Mouse (Mus musculus) embryonic facial prominence, embryonic 14.5 days (tissue): ENCODE data around the gene Sf3a1. TPM values are rescaled to one million over a fixed set of nuclear protein-coding genes. Genes with fewer than 3 reads are reported as not detected.

Experiments
- ATAC-seq: fragments of 200-750 bp; cut with Nextera tagmentation; 2 replicates; pipeline ENCODE4 v1.8.0; 2017; ENCODE audit warnings: low read depth, moderate number of reproducible peaks, moderate TSS enrichment
- DNase-seq: peaks from one replicate; pipeline ENCODE4 v3.0.0-alpha.2; 2015; ENCODE audit warnings: low spot score
- H3K27ac ChIP-seq: fragments of 300-500 bp; sonication (generic); replicated peaks from 2 replicates; pipeline ENCODE4 v1.5.1; 2014; ENCODE audit warnings: low read depth, mild to moderate bottlenecking, low read length, moderate library complexity
- H3K27me3 ChIP-seq: fragments of 300-500 bp; sonication (generic); replicated peaks from 2 replicates; pipeline ENCODE4 v1.6.1; 2014; ENCODE audit warnings: low read length; ENCODE audit not compliant: control insufficient read depth, insufficient read depth
- H3K36me3 ChIP-seq: fragments of 300-500 bp; sonication (generic); 2 replicates; pipeline ENCODE4 v1.6.1; 2014; ENCODE audit warnings: low read length, mixed read lengths; ENCODE audit not compliant: control insufficient read depth, insufficient read depth
- H3K4me1 ChIP-seq: fragments of 300-500 bp; sonication (generic); 2 replicates; pipeline ENCODE4 v1.6.1; 2014; ENCODE audit warnings: antibody characterized with exemption, low read length; ENCODE audit not compliant: control insufficient read depth, insufficient read depth
- H3K4me2 ChIP-seq: fragments of 300-500 bp; sonication (generic); 2 replicates; pipeline ENCODE4 v1.6.1; 2014; ENCODE audit warnings: low read depth, mild to moderate bottlenecking, low read length, moderate library complexity, mixed read lengths
- H3K4me3 ChIP-seq: fragments of 300-500 bp; sonication (generic); 2 replicates; pipeline ENCODE4 v1.5.1; 2014; ENCODE audit warnings: low read depth, mild to moderate bottlenecking, low read length
- H3K9ac ChIP-seq: fragments of 300-500 bp; sonication (generic); 2 replicates; pipeline ENCODE4 v1.6.1; 2014; ENCODE audit warnings: low read depth, mild to moderate bottlenecking, low read length, moderate library complexity, mixed read lengths
- H3K9me3 ChIP-seq: fragments of 300-500 bp; sonication (generic); 2 replicates; pipeline ENCODE4 v1.6.1; 2016; ENCODE audit warnings: low read length; ENCODE audit not compliant: control insufficient read depth
- WGBS: fragments of 180-500 bp; shearing (Covaris S2); extraction: QIAGEN DNeasy Blood & Tissue Kit; methylation state at CpG from one replicate; pipeline ENCODE4 v1.1.7; 2014; 5-methylcytosine and 5-hydroxymethylcytosine counted together
- polyA plus RNA-seq: library from polyadenylated mRNA; unstranded; fragments of >200 nt; fragmentation: Nextera tagmentation; extraction: Ambion mirVana; gene quantifications from 2 replicates; pipeline ENCODE4 v1.2.1, GENCODE M21; 2014

Gene Sf3a1
- polyA plus RNA-seq, 1 experiment from 2014 or later: 51.4 TPM

DNA sequence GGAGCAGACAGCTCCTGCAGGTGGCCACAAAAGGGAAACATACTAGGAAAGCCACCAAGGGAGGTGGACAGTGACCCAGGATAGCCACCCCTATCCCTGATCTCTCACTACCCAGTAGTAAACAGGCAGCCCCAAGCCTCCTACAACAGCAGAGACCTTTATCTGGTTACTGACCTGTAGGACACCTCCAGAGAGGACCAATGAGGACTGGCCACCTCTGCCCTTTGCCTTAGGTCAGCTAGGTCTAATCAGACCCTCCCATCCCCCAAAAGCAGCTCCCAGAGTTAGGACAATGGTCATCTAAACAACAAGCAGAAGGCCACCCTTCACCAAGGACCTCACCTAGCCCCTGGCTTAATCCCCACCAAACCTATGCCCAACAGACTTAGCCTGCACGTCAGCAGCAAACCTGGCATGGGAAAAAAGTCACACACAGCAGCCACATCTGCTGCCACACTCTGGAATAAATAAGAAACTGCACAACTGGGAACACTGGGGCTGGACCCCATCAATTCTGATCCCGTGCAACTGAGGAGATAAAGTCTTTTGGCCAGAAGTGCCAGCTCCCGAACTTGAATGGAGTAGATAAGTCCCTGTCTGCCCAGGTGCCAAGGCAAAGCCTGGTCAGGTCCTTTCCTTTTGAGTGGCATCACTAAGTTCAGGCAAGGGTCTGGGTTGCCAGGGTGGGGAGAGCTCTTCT lies 42.6 kb upstream of the Sf3a1 start:
- DNase-seq: no peak
- H3K9ac ChIP-seq: peak overlapping the region; percentile 76

DNA sequence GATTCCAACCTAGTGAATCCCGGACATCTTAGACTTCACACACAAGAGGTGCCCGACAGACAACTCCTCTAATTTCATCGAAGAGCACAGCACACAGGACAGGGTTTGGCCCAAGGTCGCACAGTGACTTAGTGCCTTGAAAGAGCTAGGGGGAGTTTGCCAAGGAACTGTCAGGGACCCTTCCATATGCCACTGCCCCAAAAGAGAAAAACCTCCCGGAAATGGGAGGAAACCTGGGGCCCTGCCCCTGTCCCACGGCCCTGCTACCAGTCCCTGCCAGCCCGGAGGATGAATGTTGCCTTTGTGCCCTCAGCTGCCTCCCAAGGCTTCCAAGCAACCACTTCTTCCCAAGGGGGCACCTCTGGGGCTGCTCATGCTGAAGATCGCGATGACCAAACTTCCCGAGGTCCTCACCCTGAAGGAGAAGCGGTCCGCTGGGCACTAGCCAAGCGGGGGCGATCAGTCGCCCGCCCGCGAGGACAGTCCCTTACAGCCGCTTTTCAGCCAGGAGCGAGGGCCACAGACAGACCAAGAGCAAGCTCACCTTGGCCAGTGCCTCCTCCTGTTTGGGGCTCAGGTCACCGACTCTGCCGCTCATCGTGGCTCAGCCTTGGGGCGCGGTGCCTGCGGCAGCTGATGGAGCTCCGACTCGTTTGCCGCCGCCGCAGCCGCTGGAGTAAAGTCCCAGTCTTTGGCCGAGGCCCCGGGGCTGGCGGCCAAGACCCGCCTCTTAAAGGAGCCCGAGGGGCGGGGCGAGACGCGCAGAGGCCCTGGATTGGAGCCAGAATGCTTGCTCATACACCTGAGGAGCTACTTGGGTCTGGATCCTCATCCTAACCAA lies 41.8 kb upstream of the Sf3a1 start:
- no peaks in the 10 kb centered on the region for H3K36me3 ChIP-seq
- peak; percentile 84 for DNase-seq
- H3K9me3 ChIP-seq: no peaks in the 10 kb centered on the region
- WGBS: 3% methylated on average over 34 of the region's 41 CpGs
- H3K4me2 ChIP-seq: peak overlapping the region; percentile 96
- ATAC-seq: peak; percentile 48
- H3K4me1 ChIP-seq: peaks cover 6% of the 10 kb centered on the region
- H3K27me3 ChIP-seq: peaks cover 13% of the 10 kb centered on the region
- peak overlapping the region; percentile 65 for H3K27ac ChIP-seq
- H3K9ac ChIP-seq: peak overlapping the region; percentile 76
- peak overlapping the region; percentile 57 for H3K4me3 ChIP-seq

More for the DNA sequence above, 42.6 kb upstream of the Sf3a1 start:
- Histone ChIP-seq H3K4me3 (peak overlapping the region; percentile 57), H3K36me3 (no peaks in the 10 kb centered on the region), H3K27me3 (peaks cover 13% of the 10 kb centered on the region), H3K4me2 (peak overlapping the region; percentile 96), H3K9me3 (no peaks in the 10 kb centered on the region), H3K4me1 (peaks cover 6% of the 10 kb centered on the region), H3K27ac (no peak overlapping the region)
- WGBS: 18% methylated on average over 3 of the region's 3 CpGs
- ATAC-seq: no peak

DNA sequence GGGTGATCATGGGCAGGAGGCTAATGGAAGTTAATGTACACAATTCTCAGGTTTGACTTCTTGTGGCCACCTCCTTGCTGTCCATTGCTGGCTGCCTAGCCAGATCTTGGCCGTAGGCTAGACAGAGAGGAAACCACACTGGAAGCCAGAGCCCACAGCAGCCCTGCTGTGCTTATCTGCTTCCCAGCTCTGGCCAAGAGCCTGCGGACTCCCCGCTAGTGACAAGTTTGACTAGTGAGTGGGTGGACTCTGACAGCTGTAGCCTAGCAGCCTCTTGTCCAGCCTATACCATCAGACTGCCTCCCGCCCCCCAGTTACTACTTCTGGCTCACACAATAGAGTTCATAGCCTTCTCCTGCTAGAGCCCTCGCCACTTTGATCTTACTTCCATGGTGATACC lies 40.5 kb upstream of the Sf3a1 start:
- WGBS: 78% methylated on average over 5 of the region's 5 CpGs
- no peak for ATAC-seq
- H3K4me2 ChIP-seq: no peak overlapping the region
- peaks cover 6% of the 10 kb centered on the region for H3K4me1 ChIP-seq
- H3K9ac ChIP-seq: no peak overlapping the region
- DNase-seq: no peak
- 0 out of 2 replicates have a peak, but pooled peaks cover 4% of the 10 kb centered on the region for H3K9me3 ChIP-seq
- H3K36me3 ChIP-seq: no peaks in the 10 kb centered on the region
- H3K4me3 ChIP-seq: no peak overlapping the region
- no peak overlapping the region for H3K27ac ChIP-seq
- H3K27me3 ChIP-seq: peaks cover 13% of the 10 kb centered on the region

GRCm38 (mm10) chr11:4121691-4122090 lies 38.5 kb upstream of the Sf3a1 start:
- 80% methylated on average over 3 of the region's 3 CpGs for WGBS
- Histone ChIP-seq H3K27me3 (peaks cover 13% of the 10 kb centered on the region), H3K9ac (no peak overlapping the region), H3K4me2 (no peak overlapping the region), H3K36me3 (no peaks in the 10 kb centered on the region), H3K4me1 (peaks cover 6% of the 10 kb centered on the region), H3K27ac (no peak overlapping the region), H3K9me3 (peaks cover 18% of the 10 kb centered on the region; the same call in 1 of the 2 replicates), H3K4me3 (no peak overlapping the region)
- DNase-seq: no peak
- ATAC-seq: no peak

DNA sequence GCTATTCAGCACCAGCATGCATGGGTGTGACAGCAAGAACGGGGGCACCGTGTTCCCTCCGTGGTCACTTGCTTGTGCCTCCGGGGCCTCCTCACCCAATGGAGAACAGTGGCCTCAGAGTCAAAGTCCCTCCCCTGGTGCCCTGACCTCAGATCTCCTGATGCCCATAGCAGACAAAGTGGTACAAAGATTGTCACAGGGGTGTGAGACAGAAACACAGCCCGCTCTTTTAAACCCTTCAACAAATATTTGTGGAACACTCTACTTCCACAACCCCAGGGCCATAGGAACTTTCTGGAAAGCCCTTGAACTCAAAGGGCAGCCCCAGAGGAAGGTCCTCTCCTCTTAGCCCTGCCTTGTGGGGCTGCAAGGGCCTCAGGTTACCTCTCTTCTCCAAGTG lies 37.9 kb upstream of the Sf3a1 start:
- no peak overlapping the region for H3K4me3 ChIP-seq
- no peaks in the 10 kb centered on the region for H3K36me3 ChIP-seq
- ATAC-seq (no peak; the same call in 1 of the 2 replicates), DNase-seq (no peak)
- H3K4me2 ChIP-seq: no peak overlapping the region
- H3K27me3 ChIP-seq: peaks cover 13% of the 10 kb centered on the region
- peaks cover 22% of the 10 kb centered on the region; the same call in 1 of the 2 replicates for H3K9me3 ChIP-seq
- no peak overlapping the region for H3K9ac ChIP-seq
- peaks cover 6% of the 10 kb centered on the region for H3K4me1 ChIP-seq
- no peak overlapping the region for H3K27ac ChIP-seq
- WGBS: 76% methylated on average over 5 of the region's 5 CpGs

GRCm38 (mm10) chr11:4122742-4123579 lies 37.2 kb upstream of the Sf3a1 start, which contains the start of gene Sec14l2:
Gene Sec14l2, minus strand, starts transcription at chr11:4123415.
- peaks cover 1% of the 10 kb centered on the region for H3K4me1 ChIP-seq
- H3K9me3 ChIP-seq: peaks cover 22% of the 10 kb centered on the region; the same call in 1 of the 2 replicates
- no peaks in the 10 kb centered on the region for H3K36me3 ChIP-seq
- 72% methylated on average over 10 of the region's 10 CpGs for WGBS
- H3K4me2 ChIP-seq: no peak within 1 kb of the TSS
- no peak within 1 kb of the TSS for H3K4me3 ChIP-seq
- DNase-seq (no peak), ATAC-seq (peak; percentile 19; the same call in 1 of the 2 replicates)
- H3K27me3 ChIP-seq: peaks cover 8% of the 10 kb centered on the region; the same call in 1 of the 2 replicates
- H3K9ac ChIP-seq: no peak within 1 kb of the TSS
- H3K27ac ChIP-seq: no peak within 1 kb of the TSS

DNA sequence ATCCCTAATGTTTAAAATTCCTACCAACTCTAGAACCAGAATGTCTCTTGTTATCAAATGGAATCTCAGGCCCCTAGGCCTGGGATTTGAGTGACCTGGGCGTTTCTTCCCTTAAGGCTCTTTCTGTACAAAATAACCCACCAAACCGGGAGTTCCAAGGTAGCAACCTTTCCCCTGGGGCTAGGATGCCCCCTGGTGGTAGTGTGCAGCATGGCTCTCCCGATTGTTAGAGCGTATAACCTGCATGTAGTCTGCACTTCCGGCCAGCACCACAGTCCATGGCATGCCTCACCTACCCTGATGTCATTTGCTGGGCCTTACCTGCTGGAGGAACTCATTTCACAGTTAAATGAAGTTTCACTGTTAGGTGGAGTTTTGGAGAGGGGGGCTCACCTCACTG lies 36.2 kb upstream of the Sf3a1 start:
- H3K9ac ChIP-seq: no peak overlapping the region
- DNase-seq: no peak
- WGBS: 61% methylated on average over 5 of the region's 5 CpGs

DNA sequence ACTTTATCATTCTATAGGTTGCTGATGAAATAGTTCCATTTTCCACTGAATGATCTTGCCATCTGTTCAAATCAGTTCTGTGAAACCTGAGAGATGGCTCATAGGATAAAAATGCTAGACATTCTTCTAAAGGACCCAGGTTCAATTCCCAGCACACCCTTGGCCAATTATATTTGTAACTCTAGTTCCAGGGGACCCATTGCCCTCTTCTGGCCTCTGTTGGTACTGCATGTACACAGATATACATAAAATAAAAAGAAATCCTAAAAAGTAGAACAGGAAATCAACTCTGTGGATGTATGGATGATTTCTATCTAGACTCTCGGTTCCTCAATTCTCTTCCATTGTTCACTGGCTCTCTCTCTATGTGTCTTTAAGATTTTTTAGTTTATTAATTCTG lies 33.1 kb upstream of the Sf3a1 start:
- Histone ChIP-seq H3K9me3 (peaks cover 22% of the 10 kb centered on the region; the same call in 1 of the 2 replicates), H3K36me3 (no peaks in the 10 kb centered on the region), H3K4me1 (no peaks in the 10 kb centered on the region), H3K9ac (no peak overlapping the region), H3K27me3 (no peaks in the 10 kb centered on the region), H3K4me3 (no peak overlapping the region), H3K27ac (no peak overlapping the region), H3K4me2 (no peak overlapping the region)
- no peak for ATAC-seq
- WGBS: 85% methylated on average over 1 of the region's 1 CpGs
- DNase-seq: no peak

More for the DNA sequence above, 36.2 kb upstream of the Sf3a1 start:
- no peak for ATAC-seq
- Histone ChIP-seq H3K4me1 (no peaks in the 10 kb centered on the region), H3K27me3 (0 out of 2 replicates have a peak, but pooled peaks cover 4% of the 10 kb centered on the region), H3K27ac (no peak overlapping the region), H3K9me3 (peaks cover 22% of the 10 kb centered on the region; the same call in 1 of the 2 replicates), H3K4me2 (no peak overlapping the region), H3K4me3 (no peak overlapping the region), H3K36me3 (no peaks in the 10 kb centered on the region)
